23 mouse cellular contexts compared by ENCODE assay signal in the genomic region with DNA sequence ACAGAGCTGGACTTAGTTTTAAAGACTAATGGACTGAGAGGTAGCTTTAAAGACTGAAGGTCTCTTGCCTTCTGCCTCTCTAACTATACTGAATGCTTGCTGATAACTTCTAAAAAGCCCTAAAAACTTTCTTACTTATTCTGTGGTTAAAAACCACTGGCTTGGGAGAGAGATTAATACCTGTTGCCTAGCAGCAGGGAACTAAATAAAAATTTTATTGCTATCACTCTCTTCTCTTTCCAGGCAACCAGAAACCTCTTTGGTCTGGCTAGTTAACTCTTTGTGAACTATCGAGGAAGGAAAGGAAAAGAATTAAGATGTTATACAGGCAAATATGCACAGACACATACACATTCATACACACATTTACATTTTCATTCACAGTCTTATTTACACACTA.
"Had no signal": no experiment of that assay in that cellular context is flagged by ENCODE, and none has a peak within 500 bp of the region (broad histone marks: within the 10 kb centered on the region; RNA-seq: fewer than 3 reads in every experiment).

No protein-coding gene starts in this region.

- ATAC-seq: hindbrain, postnatal 0 days; intestine, embryonic 16.5 days had no signal

- H3K4me3 ChIP-seq: heart, adult 2 months; heart, embryonic 13.5 days; heart, embryonic 15.5 days; hindbrain, embryonic 13.5 days; hindbrain, embryonic 15.5 days; liver, embryonic 13.5 days; liver, embryonic 15.5 days had no signal

- H3K36me3 ChIP-seq: heart, embryonic 13.5 days; heart, embryonic 15.5 days; hindbrain, embryonic 13.5 days; hindbrain, embryonic 15.5 days; liver, embryonic 13.5 days; liver, embryonic 15.5 days had no signal

- H3K9ac ChIP-seq: heart, embryonic 13.5 days; heart, embryonic 15.5 days; hindbrain, embryonic 13.5 days; hindbrain, embryonic 15.5 days; liver, embryonic 13.5 days; liver, embryonic 15.5 days had no signal

- H3K27ac ChIP-seq: heart, adult 2 months; heart, embryonic 13.5 days; heart, embryonic 15.5 days; hindbrain, embryonic 13.5 days; hindbrain, embryonic 15.5 days; hindbrain, postnatal 0 days; liver, embryonic 13.5 days; liver, embryonic 15.5 days had no signal

- DNase-seq: gastrocnemius, postnatal 14 days; gastrocnemius, postnatal 36 days; heart, adult 11 months; heart, adult 2 months; heart, postnatal 14 days; heart, postnatal 36 days; kidney, adult 11 months; kidney, adult 8-10 months; kidney, postnatal 14 days; kidney, postnatal 36 days; layer of hippocampus, adult 9-11 months; layer of hippocampus, postnatal 36 days; liver; liver, embryonic 13.5 days had no signal

- H3K9me3 ChIP-seq: heart, embryonic 13.5 days; heart, embryonic 15.5 days; hindbrain, embryonic 15.5 days had no signal

- H3K4me2 ChIP-seq: heart, embryonic 11.5 days; heart, embryonic 13.5 days; heart, embryonic 15.5 days; hindbrain, embryonic 13.5 days; hindbrain, embryonic 15.5 days; liver, embryonic 11.5 days; liver, embryonic 13.5 days; liver, embryonic 15.5 days had no signal

- H3K27me3 ChIP-seq: heart, embryonic 13.5 days; heart, embryonic 15.5 days; hindbrain, embryonic 13.5 days; hindbrain, embryonic 15.5 days; liver, embryonic 13.5 days; liver, embryonic 15.5 days had no signal

- H3K4me1 ChIP-seq: hindbrain, embryonic 13.5 days; hindbrain, embryonic 15.5 days; liver, embryonic 13.5 days; liver, embryonic 15.5 days had no signal
